Mouse (Mus musculus): Measurements from ENCODE around the gene Eif2b3. TPM values are rescaled to one million over a fixed set of nuclear protein-coding genes. Genes with fewer than 3 reads are reported as not detected.

The Eif2b3 gene
- total and polyA plus RNA-seq, 2 experiments from 2014 or later, result 20.7 to 57.5 TPM

DNA sequence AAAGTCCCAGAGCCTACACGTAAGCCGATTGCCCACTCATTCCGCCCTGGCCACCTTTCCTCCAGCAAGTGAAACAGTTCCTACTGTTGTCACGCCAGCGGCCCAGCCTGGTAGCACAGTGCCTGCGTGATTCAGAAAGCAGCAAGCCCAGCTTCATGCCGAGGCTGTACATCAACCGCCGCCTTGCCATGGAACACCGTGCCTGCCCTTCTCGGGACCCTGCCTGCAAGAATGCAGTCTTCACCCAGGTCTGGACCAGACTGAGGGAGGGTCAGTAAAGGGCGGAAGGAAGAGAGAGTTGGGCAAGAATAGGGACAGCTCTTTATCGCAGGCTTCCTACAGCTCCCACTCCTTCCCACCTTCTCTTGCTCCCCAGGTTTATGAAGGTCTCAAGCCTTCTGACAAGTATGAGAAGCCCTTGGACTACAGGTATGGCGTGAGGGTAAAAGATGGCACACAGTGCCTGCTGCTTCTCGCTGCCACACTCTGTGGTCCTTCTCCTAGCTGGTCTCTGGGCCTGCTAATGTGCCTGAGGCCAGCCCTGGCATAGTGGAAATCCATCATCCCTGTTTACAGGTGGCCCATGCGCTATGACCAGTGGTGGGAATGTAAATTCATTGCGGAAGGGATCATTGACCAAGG, 19.6 kb upstream of the Eif2b3 start:
- Histone ChIP-seq H3K36me3 (ENCODE audit: insufficient read depth, low read length) (peaks cover 61% of the 10 kb centered on the region), H3K4me2 (ENCODE audit: low read depth, low read length, poor library complexity, severe bottlenecking) (no peak overlapping the region), H3K9ac (replicated peaks; ENCODE audit: low read length, poor library complexity, severe bottlenecking) (no peak overlapping the region), H3K9me3 (ENCODE audit: low read length) (no peaks in the 10 kb centered on the region), H3K27ac (ENCODE audit: low read depth, low read length) (no peak overlapping the region), H3K4me3 (ENCODE audit: low read depth, low read length) (no peak overlapping the region), H3K27me3 (ENCODE audit: insufficient read depth, low read length) (no peaks in the 10 kb centered on the region), H3K4me1 (ENCODE audit: insufficient read depth, low read length) (peaks cover 11% of the 10 kb centered on the region; the same call in 1 of the 2 replicates)
- no peak for ATAC-seq (ENCODE audit: low FRiP score)
- DNase-seq (ENCODE audit: low spot score), result no peak
- TF ChIP-seq CTCF (IDR thresholded peaks at IDR 0.05), result no peak
- WGBS, result 96% methylated on average over 17 of the region's 17 CpGs

DNA sequence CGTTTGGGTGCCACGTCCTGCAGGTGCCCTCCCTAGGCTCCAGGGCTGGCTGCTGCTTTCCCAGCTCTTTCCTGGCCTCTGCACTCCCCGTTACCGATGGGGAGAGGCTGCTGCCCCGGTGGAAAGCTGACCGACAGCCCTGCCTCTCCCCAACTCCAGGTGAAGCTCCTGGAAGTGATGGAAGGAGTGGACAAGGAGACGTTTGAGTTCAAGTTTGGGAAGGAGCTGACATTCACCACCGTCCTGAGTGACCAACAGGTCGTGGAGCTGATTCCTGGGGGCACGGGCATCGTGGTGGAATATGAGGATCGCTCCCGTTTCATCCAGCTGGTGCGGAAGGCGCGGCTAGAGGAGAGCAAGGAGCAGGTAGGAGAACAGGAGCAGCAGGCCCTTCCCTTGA, 17.2 kb upstream of the Eif2b3 start:
- TF ChIP-seq CTCF (IDR thresholded peaks at IDR 0.05), result no peak
- Histone ChIP-seq H3K27ac (ENCODE audit: low read depth, low read length) (no peak overlapping the region), H3K4me1 (ENCODE audit: insufficient read depth, low read length) (no peaks in the 10 kb centered on the region), H3K9me3 (ENCODE audit: low read length) (no peaks in the 10 kb centered on the region), H3K36me3 (ENCODE audit: insufficient read depth, low read length) (peaks cover 62% of the 10 kb centered on the region), H3K9ac (replicated peaks; ENCODE audit: low read length, poor library complexity, severe bottlenecking) (no peak overlapping the region), H3K27me3 (ENCODE audit: insufficient read depth, low read length) (no peaks in the 10 kb centered on the region), H3K4me3 (ENCODE audit: low read depth, low read length) (no peak overlapping the region), H3K4me2 (ENCODE audit: low read depth, low read length, poor library complexity, severe bottlenecking) (no peak overlapping the region)
- 91% methylated on average over 16 of the region's 16 CpGs for WGBS
- DNase-seq (ENCODE audit: low spot score), result no peak
- ATAC-seq (ENCODE audit: low FRiP score), result no peak

DNA sequence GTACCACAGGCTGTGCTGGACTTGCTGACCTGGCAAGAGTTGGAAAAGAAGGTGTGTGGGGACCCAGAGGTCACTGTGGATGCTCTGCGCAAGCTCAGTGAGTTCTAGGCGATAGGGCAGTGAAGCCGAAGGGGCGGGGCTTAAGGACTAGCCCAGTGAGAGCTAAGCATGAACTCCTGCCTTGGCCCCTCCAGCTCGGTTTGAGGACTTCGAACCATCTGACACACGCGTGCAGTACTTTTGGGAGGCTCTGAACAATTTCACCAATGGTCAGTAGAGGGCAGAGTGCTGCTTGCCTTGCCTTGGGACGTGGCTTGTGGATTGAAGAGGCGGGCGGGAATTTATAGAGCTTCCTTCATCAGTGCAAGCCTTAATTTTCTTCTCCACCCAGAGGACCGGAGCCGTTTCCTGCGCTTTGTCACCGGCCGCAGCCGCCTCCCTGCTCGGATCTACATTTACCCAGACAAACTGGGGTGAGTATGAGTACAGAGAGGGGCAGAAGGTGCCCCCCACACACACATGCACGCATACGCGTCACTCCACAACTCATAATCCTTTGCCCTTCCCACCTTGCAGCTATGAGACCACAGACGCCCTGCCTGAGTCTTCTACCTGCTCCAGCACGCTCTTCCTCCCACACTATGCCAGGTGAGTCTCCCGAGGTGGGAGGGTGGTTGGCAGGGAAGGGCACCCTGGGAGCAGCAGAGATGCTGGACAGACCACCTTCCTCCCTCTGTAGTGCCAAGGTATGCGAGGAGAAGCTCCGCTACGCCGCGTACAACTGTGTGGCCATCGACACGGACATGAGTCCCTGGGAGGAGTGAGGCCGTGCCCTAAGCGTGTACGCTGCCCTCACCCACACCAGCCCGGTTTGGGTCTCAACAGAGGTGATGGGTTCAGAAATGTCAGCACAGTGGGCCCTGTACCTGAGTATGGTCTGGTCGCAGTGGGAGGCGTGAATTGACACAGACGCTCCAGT, 16.4 kb upstream of the Eif2b3 start:
- DNase-seq (ENCODE audit: low spot score) (peak; percentile 84), ATAC-seq (ENCODE audit: low FRiP score) (no peak; the same call in 1 of the 2 replicates)
- WGBS, result 58% methylated on average over 38 of the region's 38 CpGs
- H3K36me3 ChIP-seq (ENCODE audit: insufficient read depth, low read length), result peaks cover 62% of the 10 kb centered on the region
- no peaks in the 10 kb centered on the region for H3K9me3 ChIP-seq (ENCODE audit: low read length)
- H3K4me2 ChIP-seq (ENCODE audit: low read depth, low read length, poor library complexity, severe bottlenecking), result no peak overlapping the region
- no peak overlapping the region for H3K27ac ChIP-seq (ENCODE audit: low read depth, low read length)
- TF ChIP-seq CTCF (IDR thresholded peaks at IDR 0.05), result peak; percentile 80
- no peak overlapping the region for H3K9ac ChIP-seq (replicated peaks; ENCODE audit: low read length, poor library complexity, severe bottlenecking)
- no peaks in the 10 kb centered on the region for H3K4me1 ChIP-seq (ENCODE audit: insufficient read depth, low read length)
- no peaks in the 10 kb centered on the region for H3K27me3 ChIP-seq (ENCODE audit: insufficient read depth, low read length)
- H3K4me3 ChIP-seq (ENCODE audit: low read depth, low read length), result no peak overlapping the region

DNA sequence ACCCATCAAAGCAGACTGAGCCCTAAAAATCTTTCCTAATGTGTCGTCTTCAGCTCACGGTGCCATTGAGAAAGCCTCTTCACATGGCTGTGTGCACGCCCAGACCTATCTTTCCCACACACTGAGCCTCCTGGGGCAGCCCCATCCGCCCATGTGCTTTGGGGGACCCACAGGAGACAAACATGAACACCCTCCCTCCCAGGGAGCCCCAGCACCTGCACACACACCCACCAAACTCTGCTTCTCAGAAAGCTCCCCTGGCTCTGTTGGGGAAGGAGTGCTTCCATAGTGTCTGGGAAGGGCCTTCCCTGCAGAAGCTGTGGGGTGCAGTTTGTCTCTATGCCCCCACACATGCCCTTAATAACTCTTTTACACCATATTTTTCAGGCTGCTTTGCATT, 14.6 kb upstream of the Eif2b3 start:
- WGBS, result 87% methylated on average over 4 of the region's 4 CpGs
- H3K9me3 ChIP-seq (ENCODE audit: low read length), result no peaks in the 10 kb centered on the region
- H3K9ac ChIP-seq (replicated peaks; ENCODE audit: low read length, poor library complexity, severe bottlenecking), result no peak overlapping the region
- no peaks in the 10 kb centered on the region for H3K27me3 ChIP-seq (ENCODE audit: insufficient read depth, low read length)
- H3K27ac ChIP-seq (ENCODE audit: low read depth, low read length), result no peak overlapping the region
- H3K36me3 ChIP-seq (ENCODE audit: insufficient read depth, low read length), result peaks cover 49% of the 10 kb centered on the region
- DNase-seq (ENCODE audit: low spot score) (no peak), ATAC-seq (ENCODE audit: low FRiP score) (no peak)
- H3K4me2 ChIP-seq (ENCODE audit: low read depth, low read length, poor library complexity, severe bottlenecking), result no peak overlapping the region
- no peak overlapping the region for H3K4me3 ChIP-seq (ENCODE audit: low read depth, low read length)
- TF ChIP-seq CTCF (IDR thresholded peaks at IDR 0.05), result no peak
- H3K4me1 ChIP-seq (ENCODE audit: insufficient read depth, low read length), result no peaks in the 10 kb centered on the region

DNA sequence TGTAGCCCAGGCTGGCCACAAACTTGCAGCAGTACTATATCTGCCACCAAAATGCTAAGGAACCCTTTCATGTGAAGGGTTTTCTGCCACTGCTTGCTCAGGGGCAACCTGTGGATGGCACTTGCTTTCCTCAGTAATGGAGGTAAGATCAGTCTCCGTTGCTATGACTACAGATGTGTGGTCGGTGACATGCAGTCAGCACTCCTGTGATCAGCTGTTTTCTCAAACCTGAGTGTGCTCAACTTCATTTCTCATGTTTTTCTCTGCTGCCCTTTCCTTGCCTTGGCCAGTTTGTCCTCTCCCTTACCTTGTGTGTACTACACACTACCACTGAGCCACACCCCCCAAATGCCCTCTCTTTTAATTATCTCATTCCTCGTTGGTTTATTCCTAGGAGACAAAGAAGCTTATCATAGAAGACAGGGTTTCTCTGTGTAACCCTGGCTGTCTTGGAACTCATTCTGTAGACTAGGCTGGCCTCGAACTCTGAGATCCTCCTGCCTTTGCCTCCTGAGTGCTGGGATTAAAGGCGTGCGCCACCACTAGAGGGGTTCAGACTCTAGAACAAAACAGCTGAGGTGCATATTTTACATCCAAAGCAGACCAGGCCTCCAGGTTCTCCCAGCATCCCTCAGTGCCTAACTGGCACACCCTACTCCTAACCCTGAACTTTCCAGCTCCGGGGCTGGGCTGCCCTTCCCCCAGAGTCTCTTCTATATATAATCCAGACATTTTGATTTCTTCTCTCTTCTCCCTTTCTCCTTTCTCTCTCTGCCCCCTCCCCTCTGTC, 13.4 kb upstream of the Eif2b3 start:
- Histone ChIP-seq H3K9ac (replicated peaks; ENCODE audit: low read length, poor library complexity, severe bottlenecking) (no peak overlapping the region), H3K9me3 (ENCODE audit: low read length) (no peaks in the 10 kb centered on the region), H3K27me3 (ENCODE audit: insufficient read depth, low read length) (no peaks in the 10 kb centered on the region), H3K36me3 (ENCODE audit: insufficient read depth, low read length) (peaks cover 38% of the 10 kb centered on the region), H3K4me1 (ENCODE audit: insufficient read depth, low read length) (no peaks in the 10 kb centered on the region), H3K27ac (ENCODE audit: low read depth, low read length) (no peak overlapping the region), H3K4me3 (ENCODE audit: low read depth, low read length) (no peak overlapping the region), H3K4me2 (ENCODE audit: low read depth, low read length, poor library complexity, severe bottlenecking) (no peak overlapping the region)
- 74% methylated on average over 7 of the region's 7 CpGs for WGBS
- ATAC-seq (ENCODE audit: low FRiP score) (no peak), DNase-seq (ENCODE audit: low spot score) (no peak)
- 0 out of 2 replicates have a peak, but pooled peaks have one; percentile 5 for TF ChIP-seq CTCF (IDR thresholded peaks at IDR 0.05)
